Mouse (Mus musculus) forebrain, embryonic 16.5 days (tissue): ENCODE data around the gene Csrnp3. TPM values are rescaled to one million over a fixed set of nuclear protein-coding genes. Genes with fewer than 3 reads are reported as not detected.
A peak's percentile ranks its signal among the peaks of the same experiment; 100 is the strongest.

ENCODE experiments used
- ATAC-seq: fragments of 200-750 bp; cut with Nextera tagmentation; 2 replicates; pipeline ENCODE4 v1.8.0; 2017; ENCODE audit warnings: mild to moderate bottlenecking, moderate library complexity
- H3K27ac ChIP-seq: fragments of 300-500 bp; sonication (generic); 2 replicates; pipeline ENCODE4 v1.5.1; 2014; ENCODE audit warnings: low read length, control low read depth
- H3K27me3 ChIP-seq: fragments of 300-500 bp; sonication (generic); replicated peaks from 2 replicates; pipeline ENCODE4 v1.6.1; 2014; ENCODE audit warnings: low read length; ENCODE audit not compliant: control insufficient read depth, insufficient read depth
- H3K36me3 ChIP-seq: fragments of 300-500 bp; sonication (generic); 2 replicates; pipeline ENCODE4 v1.6.1; 2014; ENCODE audit not compliant: control insufficient read depth, insufficient read depth
- H3K4me1 ChIP-seq: fragments of 300-500 bp; sonication (generic); replicated peaks from 2 replicates; pipeline ENCODE4 v1.6.1; 2014; ENCODE audit warnings: low read length; ENCODE audit not compliant: control insufficient read depth, insufficient read depth
- H3K4me2 ChIP-seq: fragments of 300-500 bp; sonication (generic); 2 replicates; pipeline ENCODE4 v1.6.1; 2014; ENCODE audit warnings: mild to moderate bottlenecking, low read length, control low read depth
- H3K4me3 ChIP-seq: fragments of 300-500 bp; sonication (generic); replicated peaks from 2 replicates; pipeline ENCODE4 v1.5.1; 2014; ENCODE audit warnings: mild to moderate bottlenecking, low read length, control low read depth
- H3K9ac ChIP-seq: fragments of 300-500 bp; sonication (generic); replicated peaks from 2 replicates; pipeline ENCODE4 v1.6.1; 2014; ENCODE audit warnings: low read depth, low read length, control low read depth
- H3K9me3 ChIP-seq: fragments of 300-500 bp; sonication (generic); 2 replicates; pipeline ENCODE4 v1.6.1; 2016; ENCODE audit warnings: low read length; ENCODE audit not compliant: control insufficient read depth
- WGBS: fragments of 180-500 bp; shearing (Covaris S2); extraction: QIAGEN DNeasy Blood & Tissue Kit; methylation state at CpG from one replicate; pipeline ENCODE4 v1.1.7; 2014; 5-methylcytosine and 5-hydroxymethylcytosine counted together
- polyA plus RNA-seq: library from polyadenylated mRNA; unstranded; fragments of >200 nt; fragmentation: Nextera tagmentation; extraction: Ambion mirVana; gene quantifications from 2 replicates; pipeline ENCODE4 v1.2.1, GENCODE M21; 2015

Gene Csrnp3
- polyA plus RNA-seq, 1 experiment from 2014 or later, result 67.4 TPM

DNA sequence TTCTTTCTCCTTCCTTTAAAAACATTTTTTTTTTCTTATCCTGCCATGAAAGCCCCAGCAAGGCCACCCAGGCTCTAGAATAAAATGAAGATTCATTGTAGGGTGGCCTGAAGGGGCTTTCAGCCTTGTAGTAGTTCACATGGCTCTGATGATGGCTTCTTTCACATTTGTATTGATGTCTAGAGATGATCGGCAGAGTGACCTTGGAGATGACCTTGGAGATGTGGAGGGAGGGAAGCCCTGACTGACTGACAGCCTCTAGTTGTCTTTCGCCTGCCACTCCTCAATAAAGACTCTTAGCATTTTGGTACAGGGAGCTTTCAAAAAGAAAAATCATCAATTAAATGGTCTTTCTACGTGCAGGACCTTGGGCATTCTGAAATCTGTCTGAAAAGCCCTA, 63.0 kb downstream of the Csrnp3 start:
- H3K4me3 ChIP-seq, result no peak overlapping the region
- H3K27ac ChIP-seq, result no peak overlapping the region
- H3K9me3 ChIP-seq, result no peaks in the 10 kb centered on the region
- no peaks in the 10 kb centered on the region for H3K27me3 ChIP-seq
- peaks cover 5% of the 10 kb centered on the region for H3K4me1 ChIP-seq
- no peaks in the 10 kb centered on the region for H3K36me3 ChIP-seq
- H3K9ac ChIP-seq, result no peak overlapping the region
- H3K4me2 ChIP-seq, result no peak overlapping the region
- 71% methylated on average over 3 of the region's 3 CpGs for WGBS
- no peak for ATAC-seq

GRCm38 (mm10) chr2:65909724-65910521, 64.4 kb downstream of the Csrnp3 start:
- Histone ChIP-seq H3K27ac (no peak overlapping the region), H3K4me1 (peaks cover 5% of the 10 kb centered on the region), H3K4me3 (no peak overlapping the region), H3K9me3 (no peaks in the 10 kb centered on the region), H3K36me3 (no peaks in the 10 kb centered on the region), H3K9ac (no peak overlapping the region), H3K4me2 (0 out of 2 replicates have a peak overlapping the region, but pooled peaks have one; percentile 16), H3K27me3 (no peaks in the 10 kb centered on the region)
- ATAC-seq, result peak; percentile 29; the same call in 1 of the 2 replicates
- 6% methylated on average over 13 of the region's 13 CpGs for WGBS

- Histone ChIP-seq H3K9ac (no peak overlapping the region), H3K27ac (no peak overlapping the region), H3K4me1 (peaks cover 10% of the 10 kb centered on the region), H3K27me3 (no peaks in the 10 kb centered on the region), H3K9me3 (no peaks in the 10 kb centered on the region), H3K4me2 (no peak overlapping the region), H3K4me3 (no peak overlapping the region), H3K36me3 (no peaks in the 10 kb centered on the region)
- no peak for ATAC-seq
- WGBS, result 70% methylated on average over 7 of the region's 7 CpGs
Observed at GRCm38 (mm10) chr2:65915994-65916393, 70.4 kb downstream of the Csrnp3 start.

DNA sequence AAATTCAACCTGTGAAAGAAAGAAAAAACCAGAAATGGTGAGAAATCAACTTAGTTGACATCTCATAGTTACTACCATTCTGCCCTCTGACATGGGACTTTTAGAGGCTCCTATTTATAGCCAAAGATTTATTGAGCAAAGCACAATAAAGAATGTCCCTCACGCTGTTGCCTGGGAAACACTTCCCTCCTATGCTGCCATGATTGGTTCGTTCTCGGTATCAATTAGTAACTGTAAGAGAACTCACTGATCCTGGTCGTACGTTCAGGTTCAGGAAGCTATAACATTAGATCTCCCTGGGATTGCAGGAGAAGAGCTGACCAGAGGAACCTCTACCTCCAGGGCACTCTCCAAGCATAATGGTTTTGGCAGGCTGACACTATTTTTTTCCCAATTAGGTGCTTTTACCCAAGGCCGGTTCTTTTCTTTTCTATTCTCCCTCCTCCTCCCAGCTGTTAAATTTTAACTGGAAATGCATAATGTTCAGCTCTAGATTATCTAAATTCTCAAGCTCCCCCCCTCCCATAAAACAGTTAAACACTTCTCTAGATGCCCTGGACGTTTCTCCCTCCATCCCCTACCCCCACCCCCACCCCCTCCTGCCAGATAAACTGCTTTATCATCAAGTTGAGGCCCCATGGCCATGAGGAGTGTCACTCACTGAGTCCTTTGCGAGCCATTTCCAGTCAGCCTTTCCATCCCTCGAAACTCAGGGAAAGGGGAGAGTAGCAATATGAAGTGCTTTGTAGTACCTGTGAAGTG, 75.3 kb downstream of the Csrnp3 start:
- no peaks in the 10 kb centered on the region for H3K9me3 ChIP-seq
- H3K4me3 ChIP-seq, result no peak overlapping the region
- peak; percentile 52 for ATAC-seq
- peak overlapping the region; percentile 37 for H3K4me2 ChIP-seq
- no peak overlapping the region for H3K9ac ChIP-seq
- peaks cover 14% of the 10 kb centered on the region for H3K4me1 ChIP-seq
- no peaks in the 10 kb centered on the region for H3K36me3 ChIP-seq
- no peak overlapping the region for H3K27ac ChIP-seq
- H3K27me3 ChIP-seq, result no peaks in the 10 kb centered on the region
- WGBS, result 13% methylated on average over 9 of the region's 9 CpGs

DNA sequence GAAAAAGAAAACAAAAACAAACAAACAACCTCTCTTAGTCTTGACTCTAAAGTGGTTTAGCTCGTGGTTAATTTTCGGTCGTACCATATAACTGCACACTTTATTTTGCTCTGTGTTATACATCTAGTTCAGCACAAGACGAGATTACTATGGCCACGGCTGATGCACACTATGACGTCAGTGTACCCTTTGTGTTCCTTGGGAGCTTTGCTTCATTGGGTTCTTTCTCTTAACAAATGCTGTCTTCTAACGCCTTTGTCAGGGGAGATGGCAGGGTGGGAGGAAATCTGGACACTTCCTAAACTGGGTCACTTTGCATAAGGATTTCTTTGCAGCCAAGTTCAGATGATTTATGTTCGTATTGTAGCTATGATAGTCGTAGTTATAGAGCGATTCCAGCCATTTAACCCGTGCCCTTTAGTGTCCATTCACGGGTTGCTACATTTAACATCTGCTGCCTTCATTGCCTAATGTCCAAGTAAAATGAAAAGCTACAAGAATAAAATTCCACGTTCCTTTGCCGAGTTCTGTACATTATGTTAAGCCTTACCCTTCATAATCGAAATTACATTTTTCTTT, 79.9 kb downstream of the Csrnp3 start:
- 62% methylated on average over 15 of the region's 15 CpGs for WGBS
- no peak for ATAC-seq
- no peak overlapping the region for H3K9ac ChIP-seq

GRCm38 (mm10) chr2:65926935-65927708, 81.6 kb downstream of the Csrnp3 start:
- no peak for ATAC-seq
- H3K9me3 ChIP-seq, result no peaks in the 10 kb centered on the region
- H3K4me1 ChIP-seq, result peaks cover 8% of the 10 kb centered on the region; the same call in 1 of the 2 replicates
- no peak overlapping the region for H3K4me3 ChIP-seq
- WGBS, result 64% methylated on average over 8 of the region's 8 CpGs
- H3K27ac ChIP-seq, result no peak overlapping the region
- no peak overlapping the region for H3K4me2 ChIP-seq
- no peak overlapping the region for H3K9ac ChIP-seq
- no peaks in the 10 kb centered on the region for H3K27me3 ChIP-seq
- no peaks in the 10 kb centered on the region for H3K36me3 ChIP-seq

More for the DNA sequence above, 79.9 kb downstream of the Csrnp3 start:
- H3K4me2 ChIP-seq, result no peak overlapping the region
- H3K36me3 ChIP-seq, result no peaks in the 10 kb centered on the region
- H3K4me3 ChIP-seq, result no peak overlapping the region
- H3K27me3 ChIP-seq, result no peaks in the 10 kb centered on the region
- H3K4me1 ChIP-seq, result peaks cover 13% of the 10 kb centered on the region
- H3K27ac ChIP-seq, result no peak overlapping the region; the same call in 1 of the 2 replicates
- no peaks in the 10 kb centered on the region for H3K9me3 ChIP-seq

DNA sequence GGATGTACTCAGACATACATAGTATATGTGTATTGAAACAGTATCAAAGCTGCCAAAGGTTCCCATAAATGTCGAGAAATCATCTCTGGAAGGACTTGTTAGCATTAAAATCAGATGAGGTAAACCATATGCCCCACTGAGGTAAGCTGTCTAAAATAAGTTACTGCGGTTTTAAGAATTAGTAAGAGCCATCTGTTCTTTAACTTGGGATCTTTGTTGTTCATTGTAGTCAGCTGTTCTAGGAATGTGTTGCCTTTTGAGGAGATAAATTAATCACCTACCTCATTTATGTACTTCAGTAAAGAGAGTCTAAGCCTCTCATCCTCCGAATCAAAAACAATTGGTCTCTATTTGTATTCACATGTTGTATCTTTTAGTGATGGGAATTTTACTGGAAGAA, 83.7 kb downstream of the Csrnp3 start:
- no peak overlapping the region for H3K4me3 ChIP-seq
- no peaks in the 10 kb centered on the region for H3K36me3 ChIP-seq
- no peak overlapping the region for H3K27ac ChIP-seq
- no peak for ATAC-seq
- H3K27me3 ChIP-seq, result no peaks in the 10 kb centered on the region
- peaks cover 8% of the 10 kb centered on the region; the same call in 1 of the 2 replicates for H3K4me1 ChIP-seq
- H3K9ac ChIP-seq, result no peak overlapping the region
- no peaks in the 10 kb centered on the region for H3K9me3 ChIP-seq
- H3K4me2 ChIP-seq, result no peak overlapping the region
- WGBS, result 31% methylated on average over 3 of the region's 3 CpGs

- peak; percentile 79 for ATAC-seq
- WGBS, result 27% methylated on average over 11 of the region's 11 CpGs
- Histone ChIP-seq H3K9ac (peak overlapping the region; percentile 49; the same call in 1 of the 2 replicates), H3K4me2 (peak overlapping the region; percentile 47), H3K9me3 (no peaks in the 10 kb centered on the region), H3K4me1 (peaks cover 8% of the 10 kb centered on the region; the same call in 1 of the 2 replicates), H3K27ac (peak overlapping the region; percentile 87), H3K27me3 (no peaks in the 10 kb centered on the region), H3K36me3 (no peaks in the 10 kb centered on the region), H3K4me3 (peak overlapping the region; percentile 38)
Observed at GRCm38 (mm10) chr2:65929927-65930326, 84.4 kb downstream of the Csrnp3 start.
